Mouse (Mus musculus) megakaryocyte, embryonic 14.5 days (primary cell): ENCODE results near the gene Gm49380. TPM values are rescaled to one million over a fixed set of nuclear protein-coding genes. Genes with fewer than 3 reads are reported as not detected.

Experiments used
- H3K27me3 ChIP-seq: replicated peaks from 2 replicates; pipeline ENCODE3; 2012; ENCODE audit warnings: inconsistent platforms
- H3K36me3 ChIP-seq: replicated peaks from 2 replicates; pipeline ENCODE3; 2012; ENCODE audit warnings: low read length, inconsistent platforms, mixed read lengths
- H3K4me1 ChIP-seq: 2 replicates; pipeline ENCODE4 v1.6.1; 2012; ENCODE audit warnings: inconsistent platforms
- H3K4me3 ChIP-seq: replicated peaks from 2 replicates; pipeline ENCODE3; 2012; ENCODE audit warnings: moderate library complexity, mild to moderate bottlenecking, inconsistent platforms
- H3K9me3 ChIP-seq: 2 replicates; pipeline ENCODE4 v1.6.1; 2012; ENCODE audit warnings: inconsistent platforms
- FLI1 ChIP-seq: IDR thresholded peaks from 2 replicates; pipeline ENCODE4 v1.6.1; 2012; ENCODE audit warnings: low read length, inconsistent platforms, mixed read lengths
- GATA1 ChIP-seq: IDR thresholded peaks from 3 replicates; pipeline ENCODE4 v1.6.1; 2012; ENCODE audit warnings: mixed read lengths, low read length, inconsistent platforms, borderline replicate concordance
- polyA plus RNA-seq: library from polyadenylated mRNA; stranded (reverse); fragments of >175 nt; gene quantifications from 2 replicates; pipeline ENCODE4 v1.2.3, GENCODE M21; 2012; ENCODE audit warnings: low replicate concordance; ENCODE audit not compliant: insufficient read depth

Gene Gm49380
- not detected in 2 replicates for polyA plus RNA-seq

DNA sequence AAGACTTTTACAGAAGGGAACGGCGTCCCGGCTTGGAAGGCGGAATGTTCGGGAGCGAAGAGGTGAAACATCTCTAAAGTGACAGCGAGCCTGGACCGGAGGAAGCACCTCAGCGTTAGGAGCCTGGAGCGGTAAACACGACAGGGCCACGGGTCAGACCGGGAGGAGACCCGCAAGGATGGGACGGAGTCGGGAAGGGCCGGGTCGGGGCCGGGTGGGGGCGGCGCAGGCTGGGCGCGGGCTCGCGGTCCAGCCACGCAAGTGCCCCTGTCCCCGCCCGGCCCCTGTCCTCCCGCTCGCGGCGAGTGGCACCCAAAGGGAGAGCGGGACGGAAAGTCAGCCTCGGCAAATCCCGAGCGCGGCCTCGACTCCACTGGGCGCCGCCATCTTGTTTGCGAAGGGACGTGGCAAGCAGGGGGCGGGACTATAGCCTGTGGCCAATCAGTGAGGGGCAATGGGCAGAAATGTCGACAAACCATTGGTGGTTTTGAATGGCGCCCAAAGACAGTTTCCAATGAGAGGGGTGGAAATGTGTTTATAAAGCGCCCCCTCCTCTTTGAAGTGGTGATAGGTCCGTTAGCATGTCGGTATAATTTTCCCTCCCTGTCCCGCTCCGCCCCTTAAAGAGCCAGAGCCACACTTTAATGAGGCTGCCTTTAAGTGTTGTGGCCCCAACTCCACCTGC, at the start of gene Gm49380, which contains the start of gene Rnf26:
Gene Gm49380 (minus strand): TSS at position 396 of the 685 bp plus-strand sequence.
Gene Rnf26 (minus strand): TSS at position 413 of the 685 bp plus-strand sequence.
- Histone ChIP-seq H3K4me3 (peak within 1 kb of the TSS; percentile 93), H3K9me3 (no peaks in the 10 kb centered on the region), H3K4me1 (peaks cover 56% of the 10 kb centered on the region), H3K27me3 (peaks cover 6% of the 10 kb centered on the region), H3K36me3 (peaks cover 20% of the 10 kb centered on the region)
- TF ChIP-seq FLI1 (peak; percentile 18; the same call in 1 of the 2 replicates), GATA1 (no peak)

DNA sequence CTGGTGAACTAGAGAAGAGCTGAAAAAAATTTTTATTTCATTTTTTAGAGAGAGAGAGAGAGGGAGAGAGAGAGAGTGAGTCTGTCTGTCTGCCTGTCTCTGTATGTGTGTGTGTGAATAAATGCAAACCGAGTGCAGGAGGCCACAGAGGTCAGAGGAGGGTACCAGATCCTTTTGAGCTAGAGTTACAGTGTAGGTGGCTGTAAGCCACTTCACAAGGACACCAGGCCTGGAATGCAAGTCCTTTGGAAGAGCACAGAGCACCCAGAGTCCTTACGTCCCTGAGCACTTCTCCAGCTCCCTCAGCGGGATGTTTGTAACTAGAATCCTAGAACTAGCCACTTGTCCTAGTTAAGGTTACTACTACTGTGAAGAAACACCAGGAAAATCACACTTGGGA, 46.6 kb upstream of the Gm49380 start:
- Histone ChIP-seq H3K36me3 (peaks cover 98% of the 10 kb centered on the region), H3K4me1 (peaks cover 18% of the 10 kb centered on the region), H3K27me3 (no peaks in the 10 kb centered on the region), H3K9me3 (no peaks in the 10 kb centered on the region), H3K4me3 (no peak overlapping the region)
- no peak for TF ChIP-seq GATA1
- no peak for TF ChIP-seq FLI1

DNA sequence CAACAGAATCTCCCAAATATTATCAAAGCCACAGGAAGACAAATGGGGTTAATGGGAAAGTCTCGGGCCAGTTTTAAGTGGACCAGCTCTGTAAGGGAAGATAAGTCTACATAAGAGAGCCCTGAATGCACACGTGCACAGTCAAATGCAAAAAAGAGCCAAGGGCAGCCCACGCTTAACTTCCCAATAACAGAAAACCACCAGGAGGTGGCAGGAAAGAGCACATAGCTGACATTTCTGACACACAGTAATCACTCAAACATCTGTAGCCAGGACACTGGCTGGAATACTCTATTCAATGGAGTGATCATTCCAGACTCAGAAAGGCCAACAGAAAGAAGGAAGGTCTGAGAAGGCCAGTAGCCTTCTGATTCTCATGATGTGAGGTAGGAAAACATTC, 34.0 kb upstream of the Gm49380 start:
- H3K36me3 ChIP-seq = peaks cover 90% of the 10 kb centered on the region
- TF ChIP-seq GATA1 = no peak
- TF ChIP-seq FLI1 = no peak

DNA sequence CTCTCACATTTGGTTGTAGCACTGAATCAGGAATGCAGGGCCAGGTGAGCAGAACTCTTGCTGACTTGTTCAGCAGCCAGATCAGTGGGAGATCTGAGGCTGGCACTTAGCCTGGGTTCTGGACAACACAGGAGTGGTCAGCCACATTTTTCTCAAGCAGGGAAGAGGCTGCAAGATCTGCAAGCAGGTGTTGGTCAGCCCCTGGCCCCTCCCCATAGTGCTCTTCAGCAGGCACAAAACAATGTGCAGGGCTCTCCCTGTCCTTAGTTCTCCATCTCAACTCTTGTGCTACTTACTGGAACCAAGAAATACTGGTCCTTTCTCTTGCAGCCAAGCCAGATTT, 31.4 kb upstream of the Gm49380 start:
- Histone ChIP-seq H3K4me1 (peaks cover 26% of the 10 kb centered on the region), H3K9me3 (no peaks in the 10 kb centered on the region), H3K4me3 (no peak overlapping the region), H3K27me3 (peaks cover under 1% of the 10 kb centered on the region), H3K36me3 (peaks cover 90% of the 10 kb centered on the region)
- TF ChIP-seq FLI1 = no peak
- TF ChIP-seq GATA1 = no peak

More for the DNA sequence above, 34.0 kb upstream of the Gm49380 start:
- peaks cover 13% of the 10 kb centered on the region for H3K4me1 ChIP-seq
- H3K27me3 ChIP-seq = no peaks in the 10 kb centered on the region
- H3K9me3 ChIP-seq = no peaks in the 10 kb centered on the region
- H3K4me3 ChIP-seq = no peak overlapping the region

DNA sequence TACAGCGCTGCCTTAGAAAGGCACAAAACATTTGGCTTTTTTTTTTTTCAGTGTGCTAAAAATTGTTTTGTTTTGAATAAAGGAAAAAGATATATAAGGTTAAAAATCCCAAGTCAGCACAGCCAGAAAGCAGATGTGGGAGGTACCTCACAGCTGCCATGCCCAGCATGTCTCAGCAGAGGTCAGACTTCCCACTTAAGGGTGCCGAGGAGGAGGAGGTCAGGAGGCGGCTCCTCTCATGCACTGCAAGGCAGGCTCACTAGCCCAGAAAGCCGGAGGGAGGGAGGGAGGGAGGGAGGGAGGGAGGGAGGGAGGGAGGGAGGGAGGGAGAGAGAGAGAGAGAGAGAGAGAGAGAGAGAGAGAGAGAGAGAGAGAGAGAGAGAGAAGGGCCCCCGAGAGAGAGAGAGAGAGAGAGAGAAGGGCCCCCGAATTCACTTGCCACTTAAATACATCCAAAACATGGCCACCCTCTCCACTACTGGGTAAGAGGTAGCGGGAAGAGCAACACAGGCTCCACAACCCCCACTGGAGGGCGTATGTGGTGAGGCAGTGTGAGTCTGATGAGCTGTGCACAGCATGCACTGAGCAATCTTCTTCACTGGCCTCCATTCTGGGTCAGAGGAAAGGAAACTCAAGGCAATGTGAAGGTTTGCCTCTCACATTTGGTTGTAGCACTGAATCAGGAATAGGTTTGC, 30.9 kb upstream of the Gm49380 start:
- peaks cover 90% of the 10 kb centered on the region for H3K36me3 ChIP-seq

DNA sequence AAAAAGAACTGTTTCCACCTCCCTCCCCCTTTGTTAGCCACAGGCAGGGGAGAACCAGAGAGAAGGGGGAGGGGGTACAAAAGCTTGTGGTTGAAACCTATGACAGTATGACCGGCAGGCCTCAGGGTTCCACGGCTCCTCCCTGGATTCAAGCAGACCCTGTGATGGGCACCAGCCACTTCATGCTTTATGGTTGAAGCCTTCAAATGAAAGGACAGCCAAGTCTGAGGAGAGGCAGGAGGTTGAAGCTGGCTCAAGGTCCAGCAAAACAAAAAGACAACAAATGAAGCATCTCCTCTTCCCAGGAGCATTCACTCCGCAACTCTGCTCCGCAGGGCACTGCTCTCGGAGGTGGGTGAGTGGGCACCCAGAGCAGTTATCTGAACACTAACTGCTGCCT, 30.1 kb upstream of the Gm49380 start:
- Histone ChIP-seq H3K27me3 (peaks cover 6% of the 10 kb centered on the region), H3K36me3 (peaks cover 83% of the 10 kb centered on the region), H3K4me3 (no peak overlapping the region), H3K4me1 (peaks cover 36% of the 10 kb centered on the region), H3K9me3 (no peaks in the 10 kb centered on the region)
- no peak for TF ChIP-seq FLI1
- no peak for TF ChIP-seq GATA1

More for the DNA sequence above, 30.9 kb upstream of the Gm49380 start:
- Histone ChIP-seq H3K27me3 (peaks cover 4% of the 10 kb centered on the region), H3K4me1 (peaks cover 30% of the 10 kb centered on the region), H3K4me3 (no peak overlapping the region), H3K9me3 (no peaks in the 10 kb centered on the region)
- no peak for TF ChIP-seq FLI1
- no peak for TF ChIP-seq GATA1

DNA sequence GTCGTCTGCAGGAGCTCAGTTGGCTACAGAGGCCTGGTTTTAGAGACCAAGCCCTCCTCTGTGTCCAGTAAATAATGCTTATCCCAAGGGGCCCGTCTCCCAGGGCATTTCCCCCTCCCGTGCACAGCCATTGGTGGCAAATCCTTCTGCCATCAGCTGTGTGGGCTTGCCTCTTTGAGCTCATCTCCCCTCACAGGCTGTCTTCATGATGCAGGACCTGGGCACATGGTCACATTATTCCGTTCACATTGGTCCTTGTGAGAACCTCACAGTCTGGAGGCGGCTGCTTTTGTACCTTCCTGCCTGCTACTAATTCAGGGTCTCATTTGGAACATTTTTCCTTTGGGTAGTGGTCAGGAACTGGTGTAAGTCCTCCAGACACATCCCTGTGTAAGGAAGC, 28.7 kb upstream of the Gm49380 start:
- H3K9me3 ChIP-seq = no peaks in the 10 kb centered on the region
- H3K36me3 ChIP-seq = peaks cover 69% of the 10 kb centered on the region

DNA sequence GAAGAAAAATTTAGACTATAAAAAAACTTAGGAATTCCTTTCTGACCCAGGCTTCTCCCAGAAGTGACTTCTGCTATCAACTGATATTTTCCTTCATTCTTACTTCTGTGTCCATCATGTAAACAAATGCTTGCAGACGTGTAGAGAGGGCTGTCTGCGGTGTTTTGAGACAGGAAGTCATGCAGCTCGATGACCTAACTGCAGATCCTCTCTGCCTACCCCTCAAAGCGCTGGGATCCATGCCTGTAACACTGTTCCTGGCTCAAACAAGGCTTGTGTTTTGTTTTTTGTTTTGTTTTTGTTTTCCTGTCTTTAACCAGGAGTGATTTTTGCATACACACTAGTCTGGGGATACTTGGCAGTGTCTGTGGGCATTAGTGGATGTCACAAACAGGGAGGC, 24.5 kb upstream of the Gm49380 start:
- TF ChIP-seq GATA1 = no peak
- TF ChIP-seq FLI1 = no peak
- Histone ChIP-seq H3K4me1 (peaks cover 69% of the 10 kb centered on the region), H3K9me3 (no peaks in the 10 kb centered on the region), H3K27me3 (peaks cover 58% of the 10 kb centered on the region), H3K36me3 (peaks cover 33% of the 10 kb centered on the region), H3K4me3 (peak overlapping the region; percentile 42)

More for the DNA sequence above, 28.7 kb upstream of the Gm49380 start:
- TF ChIP-seq GATA1 (no peak), FLI1 (no peak)
- Histone ChIP-seq H3K4me1 (peaks cover 43% of the 10 kb centered on the region), H3K27me3 (peaks cover 16% of the 10 kb centered on the region), H3K4me3 (no peak overlapping the region)

DNA sequence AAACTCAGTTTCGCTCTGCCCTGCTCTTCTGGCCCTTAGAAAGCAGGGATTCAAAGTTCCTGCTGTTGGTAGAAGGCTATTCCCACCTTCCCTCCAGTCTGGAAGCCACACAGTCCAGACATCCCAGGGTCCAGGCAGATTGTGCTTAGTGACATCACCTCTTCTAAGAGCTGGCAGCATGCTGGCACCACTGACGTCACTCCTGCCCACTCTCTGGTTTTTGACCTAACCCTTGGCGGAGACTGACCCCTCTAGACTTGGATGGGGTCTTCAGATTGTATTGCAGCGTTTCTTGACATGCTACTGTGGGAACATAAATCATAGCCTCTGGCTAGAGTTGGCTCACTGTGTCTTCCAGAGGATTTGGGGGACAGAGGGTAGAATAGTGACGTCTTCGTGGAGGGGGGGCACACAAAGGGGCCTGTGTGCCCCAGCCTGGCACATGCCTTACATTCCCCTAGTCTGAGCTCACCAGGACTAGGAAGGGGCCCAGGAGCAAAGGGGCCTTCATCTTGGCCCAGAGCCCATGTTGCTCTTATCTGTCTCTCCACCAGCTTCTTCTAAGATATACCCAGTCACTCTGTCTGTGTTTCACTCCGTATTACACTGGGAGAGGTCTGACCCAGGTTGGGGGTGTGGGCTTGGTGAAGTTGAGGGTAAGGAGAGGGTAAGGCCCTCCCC, 22.6 kb upstream of the Gm49380 start:
- H3K4me3 ChIP-seq = peak overlapping the region; percentile 88
- peaks cover 74% of the 10 kb centered on the region for H3K27me3 ChIP-seq
- H3K9me3 ChIP-seq = no peaks in the 10 kb centered on the region
- H3K4me1 ChIP-seq = peaks cover 75% of the 10 kb centered on the region
- TF ChIP-seq FLI1 = no peak
- no peak for TF ChIP-seq GATA1
- H3K36me3 ChIP-seq = peaks cover 16% of the 10 kb centered on the region
